Mouse (Mus musculus) heart, postnatal 0 days (tissue): ENCODE data around the gene Ndufa11. TPM values are rescaled to one million over a fixed set of nuclear protein-coding genes. Genes with fewer than 3 reads are reported as not detected.

ENCODE experiments used
- ATAC-seq: fragments of 200-750 bp; cut with Nextera tagmentation; 2 replicates; pipeline ENCODE4 v1.8.0; 2017; ENCODE audit warnings: low read depth, moderate number of reproducible peaks, moderate library complexity; ENCODE audit not compliant: insufficient read depth
- DNase-seq: peaks from one replicate; pipeline ENCODE4 v3.0.0-alpha.2; 2016; ENCODE audit warnings: low spot score
- H3K27ac ChIP-seq: fragments of 300-500 bp; sonication (generic); 2 replicates; pipeline ENCODE4 v1.5.1; 2014; ENCODE audit warnings: low read depth, mild to moderate bottlenecking
- H3K27me3 ChIP-seq: fragments of 300-500 bp; sonication (generic); 2 replicates; pipeline ENCODE4 v1.6.1; 2014; ENCODE audit warnings: low read length, mixed read lengths; ENCODE audit not compliant: control insufficient read depth, insufficient read depth
- H3K36me3 ChIP-seq: fragments of 300-500 bp; sonication (generic); replicated peaks from 2 replicates; pipeline ENCODE4 v1.6.1; 2014; ENCODE audit warnings: low read length, mixed read lengths; ENCODE audit not compliant: control insufficient read depth, insufficient read depth
- H3K4me1 ChIP-seq: fragments of 300-500 bp; sonication (generic); 2 replicates; pipeline ENCODE4 v1.6.1; 2014; ENCODE audit warnings: antibody characterized with exemption; ENCODE audit not compliant: control insufficient read depth, insufficient read depth
- H3K4me2 ChIP-seq: fragments of 300-500 bp; sonication (generic); 2 replicates; pipeline ENCODE4 v1.6.1; 2014; ENCODE audit warnings: low read depth, mild to moderate bottlenecking, low read length, moderate library complexity
- H3K4me3 ChIP-seq: fragments of 300-500 bp; sonication (generic); 2 replicates; pipeline ENCODE4 v1.5.1; 2014; ENCODE audit warnings: low read depth, low read length
- H3K9ac ChIP-seq: fragments of 300-500 bp; sonication (generic); replicated peaks from 2 replicates; pipeline ENCODE4 v1.6.1; 2014; ENCODE audit warnings: low read depth, low read length, mixed read lengths
- H3K9me3 ChIP-seq: fragments of 300-500 bp; sonication (generic); replicated peaks from 2 replicates; pipeline ENCODE4 v1.6.1; 2016; ENCODE audit warnings: low read length; ENCODE audit not compliant: control insufficient read depth
- CTCF ChIP-seq: IDR thresholded peaks from 2 replicates; pipeline ENCODE4 v1.5.1; 2016; ENCODE audit warnings: antibody characterized with exemption, control low read depth, low read depth
- EP300 ChIP-seq: IDR thresholded peaks from 2 replicates; pipeline ENCODE4 v1.6.1; 2016; ENCODE audit warnings: antibody characterized with exemption, low read depth
- WGBS: fragments of 180-500 bp; shearing (Covaris S2); extraction: QIAGEN DNeasy Blood & Tissue Kit; methylation state at CpG from one replicate; pipeline ENCODE4 v1.1.7; 2014; 5-methylcytosine and 5-hydroxymethylcytosine counted together
- polyA plus RNA-seq: library from polyadenylated mRNA; unstranded; fragments of >200 nt; fragmentation: Nextera tagmentation; extraction: Ambion mirVana; gene quantifications from 2 replicates; pipeline ENCODE4 v1.2.1, GENCODE M21; 2015
- total RNA-seq: library from RNA; depleted of rRNA; stranded (reverse); fragments of >200 nt; gene quantifications from 2 replicates; pipeline ENCODE4 v1.2.3, GENCODE M21; 2014; ENCODE audit warnings: low replicate concordance

The Ndufa11 gene
- total and polyA plus RNA-seq, 2 experiments from 2014 or later: 892 to 1,914 TPM

- Histone ChIP-seq H3K4me3 (no peak overlapping the region), H3K4me1 (no peaks in the 10 kb centered on the region), H3K36me3 (peaks cover 97% of the 10 kb centered on the region), H3K9me3 (no peaks in the 10 kb centered on the region), H3K27ac (no peak overlapping the region), H3K9ac (no peak overlapping the region), H3K4me2 (no peak overlapping the region), H3K27me3 (no peaks in the 10 kb centered on the region)
- no peak for ATAC-seq
- no peak for DNase-seq
- WGBS: 57% methylated on average over 4 of the region's 4 CpGs
- TF ChIP-seq EP300 (no peak), CTCF (no peak)
These were observed 14.5 kb upstream of the Ndufa11 start for GRCm38 (mm10) chr17:56703038-56703437.

GRCm38 (mm10) chr17:56706515-56706914 lies 11.1 kb upstream of the Ndufa11 start:
- WGBS: 96% methylated on average over 1 of the region's 1 CpGs
- Histone ChIP-seq H3K4me3 (no peak overlapping the region), H3K36me3 (peaks cover 98% of the 10 kb centered on the region), H3K27me3 (no peaks in the 10 kb centered on the region), H3K9ac (no peak overlapping the region), H3K9me3 (no peaks in the 10 kb centered on the region), H3K4me1 (no peaks in the 10 kb centered on the region), H3K4me2 (no peak overlapping the region), H3K27ac (no peak overlapping the region)
- ATAC-seq (no peak), DNase-seq (no peak)
- no peak for TF ChIP-seq CTCF
- no peak for TF ChIP-seq EP300

- Histone ChIP-seq H3K4me3 (no peak overlapping the region), H3K4me1 (no peaks in the 10 kb centered on the region), H3K36me3 (peaks cover 89% of the 10 kb centered on the region), H3K9me3 (no peaks in the 10 kb centered on the region), H3K4me2 (no peak overlapping the region), H3K9ac (no peak overlapping the region), H3K27ac (no peak overlapping the region), H3K27me3 (no peaks in the 10 kb centered on the region)
- DNase-seq (no peak), ATAC-seq (no peak)
- TF ChIP-seq CTCF (no peak), EP300 (no peak)
- WGBS: 81% methylated on average over 4 of the region's 4 CpGs
These were observed 8.9 kb upstream of the Ndufa11 start for GRCm38 (mm10) chr17:56708692-56709091.

- Histone ChIP-seq H3K27me3 (no peaks in the 10 kb centered on the region), H3K4me2 (no peak overlapping the region), H3K9me3 (no peaks in the 10 kb centered on the region), H3K27ac (no peak overlapping the region), H3K4me3 (no peak overlapping the region), H3K4me1 (no peaks in the 10 kb centered on the region), H3K36me3 (peaks cover 79% of the 10 kb centered on the region), H3K9ac (no peak overlapping the region)
- WGBS: 92% methylated on average over 3 of the region's 3 CpGs
- DNase-seq: no peak
- ATAC-seq: no peak
- TF ChIP-seq EP300 (no peak), CTCF (no peak)
These were observed 7.9 kb upstream of the Ndufa11 start for GRCm38 (mm10) chr17:56709708-56710107.

- Histone ChIP-seq H3K4me2 (no peak overlapping the region), H3K9me3 (no peaks in the 10 kb centered on the region), H3K27me3 (no peaks in the 10 kb centered on the region), H3K4me3 (no peak overlapping the region), H3K27ac (no peak overlapping the region), H3K9ac (no peak overlapping the region), H3K36me3 (peaks cover 22% of the 10 kb centered on the region), H3K4me1 (peaks cover 14% of the 10 kb centered on the region)
- no peak for TF ChIP-seq EP300
- no peak for TF ChIP-seq CTCF
- no peak for ATAC-seq
- 63% methylated on average over 11 of the region's 11 CpGs for WGBS
- DNase-seq: no peak
These were observed 2.2 kb upstream of the Ndufa11 start for GRCm38 (mm10) chr17:56715360-56715759.

GRCm38 (mm10) chr17:56715914-56716654 lies 1.5 kb upstream of the Ndufa11 start:
- TF ChIP-seq CTCF (no peak), EP300 (no peak)
- WGBS: 25% methylated on average over 22 of the region's 22 CpGs

More at GRCm38 (mm10) chr17:56715914-56716654, 1.5 kb upstream of the Ndufa11 start:
- Histone ChIP-seq H3K9ac (peak overlapping the region; percentile 54; the same call in 1 of the 2 replicates), H3K27ac (peak overlapping the region; percentile 55; the same call in 1 of the 2 replicates), H3K9me3 (no peaks in the 10 kb centered on the region), H3K4me2 (peak overlapping the region; percentile 79), H3K27me3 (no peaks in the 10 kb centered on the region), H3K4me1 (peaks cover 14% of the 10 kb centered on the region), H3K4me3 (peak overlapping the region; percentile 77), H3K36me3 (peaks cover 15% of the 10 kb centered on the region)
- no peak for DNase-seq
- no peak for ATAC-seq
